Mouse (Mus musculus) B cell, adult 2 months (primary cell): Measurements from ENCODE around the gene Itsn1.

ENCODE experiments used
- DNase-seq, 2 experiments: peaks; one replicate each; pipeline ENCODE4 v3.0.0; 2022

Itsn1 gene

DNA sequence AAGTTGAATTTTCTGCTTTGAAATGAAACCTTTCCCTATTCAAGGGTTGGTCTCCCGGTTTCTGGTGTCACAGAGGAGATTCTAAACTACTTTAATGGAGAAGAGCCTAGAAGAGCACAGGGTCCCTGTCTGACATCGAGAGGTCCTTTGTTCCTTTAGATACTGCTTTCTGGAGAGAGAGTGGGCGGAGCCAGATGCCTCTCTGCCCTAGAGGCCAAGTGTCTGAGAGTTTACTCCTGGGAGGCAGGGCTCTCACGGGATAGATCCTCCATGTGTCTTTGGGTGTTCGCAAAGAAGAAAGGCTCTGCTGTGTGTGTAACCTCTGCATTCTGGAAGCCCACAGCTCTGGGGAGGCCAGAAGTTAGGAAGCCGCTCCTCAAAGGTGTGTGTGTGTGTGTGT lies 190.0 kb downstream of the Itsn1 start:
- DNase-seq: no peak

DNA sequence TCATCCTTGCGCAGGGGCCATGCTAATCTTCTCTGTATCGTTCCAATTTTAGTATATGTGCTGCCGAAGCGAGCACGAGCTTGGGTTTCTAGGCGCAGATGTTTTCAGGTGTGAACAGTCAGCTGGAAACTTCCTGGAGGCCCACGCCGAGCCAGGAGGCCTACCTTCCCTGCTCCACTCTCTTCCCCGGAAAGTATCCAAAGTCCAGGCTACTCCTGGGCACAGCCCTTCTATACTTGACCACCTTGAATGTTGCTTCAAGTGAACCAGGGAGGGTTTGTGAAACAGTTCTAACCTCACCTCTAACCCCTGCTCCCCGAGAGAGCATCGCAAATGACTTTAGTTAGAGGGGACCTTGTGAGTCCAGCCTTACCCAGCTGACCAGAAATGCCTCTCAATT lies 192.3 kb downstream of the Itsn1 start:
- DNase-seq: no peak

DNA sequence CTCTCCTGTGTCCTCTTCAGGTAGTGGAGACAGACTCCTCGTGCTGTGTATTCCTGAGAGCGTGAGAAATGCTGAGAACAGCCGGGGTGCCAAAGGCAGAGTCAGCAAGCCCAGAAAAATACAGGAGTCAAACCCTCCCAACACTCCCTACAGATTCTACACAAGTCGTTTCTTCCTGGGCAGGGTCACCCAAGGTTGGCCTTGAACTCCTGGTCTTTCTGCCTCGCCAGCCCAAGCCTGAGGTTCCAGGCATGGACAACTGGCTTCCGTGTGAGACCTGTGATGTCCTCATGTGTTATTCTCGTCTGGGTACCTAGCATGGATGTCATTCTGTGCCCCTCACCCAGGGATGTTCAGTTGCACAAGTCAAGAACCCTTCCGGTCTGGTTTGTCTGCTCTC lies 193.9 kb downstream of the Itsn1 start:
- no peak for DNase-seq

DNA sequence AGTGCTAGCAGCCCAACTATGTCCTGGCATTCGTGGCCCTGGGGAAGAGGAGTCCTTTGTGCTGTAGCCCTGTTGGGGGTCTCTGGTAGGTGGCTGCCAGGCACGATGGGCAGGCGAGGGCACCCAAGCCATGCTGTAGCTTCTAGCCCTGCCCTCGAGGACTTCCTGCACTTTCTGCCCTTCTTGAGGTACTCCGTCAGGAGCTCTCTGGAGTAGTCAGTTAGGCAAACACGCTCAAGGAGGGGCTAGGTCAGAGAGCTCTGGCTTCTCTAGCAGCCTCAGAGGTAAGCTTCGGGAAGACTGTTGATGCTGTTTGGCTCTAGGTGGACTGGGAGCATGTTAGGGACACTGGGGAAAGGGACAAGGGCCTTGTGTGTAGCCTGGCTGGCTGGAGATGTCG lies 195.3 kb downstream of the Itsn1 start:
- DNase-seq: no peak

DNA sequence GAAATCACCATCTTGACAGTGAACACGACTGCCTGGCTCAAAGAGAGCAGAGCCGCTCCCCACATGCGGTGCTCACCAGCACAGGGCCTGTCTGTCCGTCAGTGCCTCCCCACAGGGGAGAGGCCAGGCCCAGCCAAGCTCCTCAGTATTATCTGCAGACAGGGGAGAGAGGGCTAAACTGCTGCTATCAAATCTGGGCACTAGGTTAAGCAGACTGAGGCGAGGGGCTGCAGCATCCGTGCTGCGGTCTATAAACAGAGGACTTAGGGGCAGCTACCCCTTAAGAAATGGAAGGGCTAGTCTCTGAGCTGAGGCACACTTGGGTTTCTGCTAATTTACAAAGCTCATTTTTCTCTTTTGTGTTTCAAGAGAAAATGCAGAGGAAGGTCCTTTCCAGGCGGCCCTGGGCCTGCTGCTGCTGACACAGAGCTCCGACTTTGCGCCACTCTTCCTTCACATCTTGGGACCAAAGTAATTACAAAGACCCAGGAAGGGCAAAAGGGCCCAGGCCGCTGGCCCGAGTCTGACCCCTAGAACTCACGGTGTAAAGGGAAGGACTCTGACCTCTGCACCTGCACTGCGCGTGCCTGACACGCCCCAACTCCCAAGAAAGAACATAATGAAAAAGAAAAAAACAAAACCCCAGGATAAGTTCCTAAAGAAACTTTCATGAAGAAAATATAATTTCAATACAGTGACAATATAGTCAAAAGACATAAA lies 199.0 kb downstream of the Itsn1 start:
- no peak for DNase-seq

DNA sequence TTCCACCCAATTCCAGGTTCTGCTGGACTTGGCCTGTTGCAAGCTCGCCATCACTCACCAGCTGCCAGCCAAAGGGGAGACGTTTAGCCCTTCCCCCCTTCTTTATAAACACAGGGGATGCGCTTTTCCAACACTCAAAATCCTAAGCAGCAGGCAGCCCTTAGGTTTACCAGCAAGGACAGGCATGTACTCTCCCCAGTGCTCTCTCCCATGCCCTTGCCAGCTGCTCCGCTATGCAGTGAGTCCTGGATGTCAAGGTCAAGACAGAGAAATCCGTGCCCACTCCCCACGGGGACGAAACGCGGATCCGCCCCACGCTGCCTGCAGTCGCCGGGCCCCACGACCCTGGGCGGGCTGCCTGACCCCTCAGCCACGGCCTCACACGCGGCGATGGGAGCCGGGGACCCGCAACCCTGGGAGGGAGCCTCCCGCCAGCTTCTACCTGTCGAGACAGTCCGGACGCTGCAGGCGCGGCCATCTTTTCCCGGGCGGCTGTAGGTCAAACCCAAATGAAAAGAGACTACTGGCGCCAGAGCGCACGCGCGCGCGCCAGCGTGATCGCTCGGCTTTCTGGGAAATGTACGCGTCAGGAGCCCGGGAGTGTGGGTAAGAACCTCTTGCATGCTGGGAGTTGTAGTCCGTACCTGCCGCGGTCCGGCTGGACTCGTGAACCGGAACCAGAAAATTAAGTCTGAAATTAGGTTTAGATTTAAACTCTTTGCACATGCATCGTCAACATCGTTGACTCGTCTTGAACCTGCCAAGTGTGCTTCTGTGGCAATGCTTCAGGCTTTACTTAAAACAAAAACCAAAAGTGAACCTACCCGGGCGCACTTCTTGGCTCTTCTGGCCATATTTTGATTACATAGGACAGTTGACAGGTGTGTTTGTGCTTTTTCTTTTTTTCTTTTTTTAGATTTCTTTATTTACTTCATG lies 202.3 kb downstream of the Itsn1 start:
- DNase-seq: peak; percentile 89 to 92

DNA sequence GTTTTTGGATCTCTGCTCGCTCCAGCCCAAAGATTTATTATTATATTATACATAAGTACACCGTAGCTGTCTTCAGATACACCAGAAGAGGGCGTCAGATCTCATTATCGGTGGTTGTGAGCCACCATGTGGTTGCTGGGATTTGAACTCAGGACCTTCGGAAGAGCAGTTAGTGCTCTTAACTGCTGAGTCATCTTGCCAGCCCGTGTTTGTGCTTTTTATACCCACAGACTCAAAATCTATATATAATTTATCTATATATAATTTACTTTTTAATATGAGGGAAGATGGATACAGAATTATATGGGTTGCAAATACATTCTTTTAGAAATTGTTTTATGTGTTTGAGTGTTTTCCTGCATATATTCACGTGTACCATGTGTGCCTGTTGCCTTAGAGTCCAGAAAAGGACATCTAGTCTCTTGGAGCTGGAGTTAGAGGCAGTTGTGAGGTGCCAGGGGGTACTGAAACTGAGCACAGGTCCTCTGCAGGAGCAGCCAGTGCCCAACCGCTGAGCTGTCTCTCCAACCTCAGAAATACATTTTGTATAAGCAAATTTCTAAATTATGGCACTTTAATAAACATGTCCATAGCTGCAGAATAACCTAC lies 203.1 kb downstream of the Itsn1 start:
- peak in 1 of 2 experiments; percentile 9 for DNase-seq

DNA sequence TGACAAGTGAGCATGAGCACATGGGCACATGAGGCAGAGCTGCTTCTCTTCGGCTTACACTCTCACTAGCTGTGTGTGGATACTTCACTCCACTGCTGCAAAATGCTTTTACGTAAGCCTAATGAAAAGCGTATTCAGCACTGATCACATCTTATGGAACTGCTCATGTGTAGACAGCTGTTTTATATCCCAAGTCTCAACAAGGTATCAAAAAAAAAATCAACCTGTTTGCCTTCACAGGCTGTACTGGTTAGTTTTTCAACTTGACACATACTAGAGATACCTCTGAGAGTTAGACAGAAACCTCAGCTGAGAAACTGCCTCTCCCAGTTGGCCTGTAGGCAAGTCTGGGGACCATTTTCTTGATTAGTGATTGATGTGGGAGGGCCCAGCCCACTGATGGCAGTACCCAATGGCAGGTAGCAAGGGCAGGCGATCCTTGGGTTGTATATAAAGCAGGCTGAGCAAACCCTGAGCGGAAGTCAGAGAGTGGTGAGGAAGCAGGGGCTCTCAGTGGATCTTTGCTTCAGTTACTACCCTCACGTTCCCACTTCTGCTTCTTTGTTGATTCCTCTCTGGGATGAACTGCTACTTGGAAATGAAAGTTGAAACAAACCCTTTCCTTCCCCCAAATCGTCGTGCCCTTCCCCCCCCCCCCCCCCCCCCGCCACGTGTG lies 203.9 kb downstream of the Itsn1 start:
- DNase-seq: peak; percentile 52 to 53

DNA sequence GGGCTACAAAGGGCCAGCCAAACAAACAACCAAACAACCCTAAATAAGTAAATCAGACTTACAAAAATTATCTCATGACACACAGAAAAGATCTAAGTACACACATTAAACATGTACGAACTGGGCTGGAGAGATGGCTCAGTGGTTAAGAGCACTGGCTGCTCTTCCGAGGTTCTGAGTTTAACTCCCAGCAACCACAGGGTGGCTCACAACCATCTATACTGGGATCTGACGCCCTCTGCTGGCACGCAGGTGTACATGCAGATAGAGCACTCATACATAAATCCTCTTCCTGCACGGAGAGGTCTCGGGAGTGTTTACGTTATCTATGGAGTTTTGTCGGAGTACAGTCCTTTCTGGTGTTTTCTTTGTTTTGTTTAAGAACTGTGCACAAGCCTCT lies 206.0 kb downstream of the Itsn1 start:
- peak; percentile 72 to 74 for DNase-seq

DNA sequence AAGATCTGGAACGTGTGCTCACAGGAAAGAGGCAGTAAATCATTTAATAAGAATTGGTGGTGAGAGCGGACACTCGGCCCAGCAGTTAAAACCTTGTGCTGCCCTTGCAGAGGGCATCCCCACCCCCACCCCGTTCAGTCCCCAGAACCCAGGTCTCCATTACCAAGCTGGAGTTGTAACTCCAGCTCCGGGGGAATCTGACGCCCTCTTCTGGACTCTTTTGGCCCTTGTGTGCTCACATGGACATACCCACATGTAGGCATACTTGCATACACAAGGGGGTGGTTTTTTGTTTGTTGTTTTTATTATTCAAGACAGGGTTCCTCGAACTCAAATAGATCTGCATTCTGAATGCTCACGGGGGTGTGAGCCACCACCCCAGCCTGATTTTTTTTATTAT lies 206.6 kb downstream of the Itsn1 start:
- DNase-seq: no peak

DNA sequence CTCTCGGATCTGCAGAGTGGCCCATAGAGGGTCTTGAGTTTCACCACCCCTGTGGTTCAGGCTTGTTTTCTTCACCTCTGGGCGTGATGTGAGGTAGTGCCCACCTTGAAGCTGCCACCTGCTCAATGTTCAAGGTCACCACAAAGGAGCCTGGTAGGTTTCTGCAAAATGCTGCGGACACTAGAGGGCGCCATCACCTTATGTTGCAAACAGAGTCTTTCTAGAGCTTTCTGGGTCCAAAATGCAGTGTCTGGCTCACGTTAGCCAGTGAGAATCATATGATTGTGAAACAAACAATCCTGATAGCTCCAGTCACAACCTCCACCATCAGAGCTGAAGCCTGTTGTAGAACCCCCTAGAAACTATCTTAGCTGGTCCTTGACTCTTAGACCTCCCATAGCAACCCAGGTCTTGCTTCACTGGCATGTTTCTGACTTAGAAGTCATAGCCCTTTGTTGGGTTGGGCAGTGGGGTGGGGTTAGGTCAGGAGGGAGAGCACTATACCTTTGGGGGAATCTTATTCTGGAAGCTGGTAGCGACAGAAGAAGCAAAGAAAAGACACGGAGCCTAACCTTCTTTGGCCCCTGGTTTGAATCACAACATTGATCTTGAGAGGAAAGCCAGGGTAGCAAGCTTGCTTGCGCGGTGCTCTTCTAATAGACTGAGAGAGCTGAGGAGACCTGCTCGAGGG lies 207.4 kb downstream of the Itsn1 start:
- DNase-seq: peak; percentile 89

DNA sequence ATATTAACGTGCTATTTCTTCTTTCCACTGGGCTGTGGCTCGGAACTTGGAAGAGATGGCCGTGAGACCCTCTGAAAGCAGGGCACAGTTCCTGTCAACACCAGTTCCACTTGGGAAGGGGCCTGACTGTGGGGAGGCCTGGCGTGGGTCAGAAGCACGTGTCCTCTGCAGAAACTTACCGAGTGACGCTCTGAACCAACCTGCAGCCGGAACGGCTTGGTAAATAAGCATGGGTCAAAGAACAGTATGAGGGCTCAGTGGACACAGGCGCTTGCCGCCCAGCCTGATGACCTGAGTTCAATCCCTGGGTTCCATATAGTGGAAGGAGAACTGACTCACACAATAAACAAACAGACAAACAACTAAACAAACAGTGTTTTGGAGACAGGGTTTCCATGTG lies 208.2 kb downstream of the Itsn1 start:
- DNase-seq: no peak

DNA sequence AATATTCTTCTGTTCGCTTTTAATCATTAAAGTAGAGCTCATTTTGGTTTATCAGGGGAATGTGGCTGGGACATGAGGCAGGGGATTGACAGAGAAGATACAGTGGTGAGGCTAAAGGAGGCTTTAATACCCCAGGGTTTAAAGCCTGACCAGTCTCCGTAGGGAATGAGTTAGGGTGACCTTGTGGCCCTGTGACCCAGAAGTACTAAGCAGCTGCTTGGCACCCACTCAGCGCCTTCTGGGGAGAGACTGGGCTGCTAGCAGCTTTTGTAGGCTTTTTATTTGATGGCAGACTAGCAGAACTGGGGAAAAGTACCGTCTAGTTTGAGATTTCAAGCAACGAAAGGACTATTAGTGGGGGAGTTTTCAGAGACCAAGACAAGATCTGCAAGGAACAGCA lies 209.1 kb downstream of the Itsn1 start:
- DNase-seq: no peak

DNA sequence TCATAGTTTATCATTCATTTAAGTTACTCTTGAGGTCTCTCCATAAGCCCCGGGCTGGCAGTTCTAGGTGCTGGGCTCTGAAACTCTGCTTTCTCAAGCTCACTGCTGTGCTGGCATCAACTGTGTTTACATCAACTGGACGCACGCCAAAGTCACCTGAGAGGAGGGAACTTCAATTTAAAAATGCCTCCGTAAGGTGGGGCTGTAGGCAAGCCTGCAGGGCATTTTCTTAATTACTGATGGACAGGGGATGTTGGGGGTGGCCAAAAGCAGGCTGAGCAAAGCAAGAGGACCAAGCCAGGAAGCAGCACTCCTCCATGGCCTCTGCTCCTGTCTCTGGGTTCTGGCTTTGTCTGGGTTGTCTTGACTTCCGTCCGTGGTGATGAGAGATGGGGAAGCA lies 211.6 kb downstream of the Itsn1 start:
- DNase-seq: no peak

DNA sequence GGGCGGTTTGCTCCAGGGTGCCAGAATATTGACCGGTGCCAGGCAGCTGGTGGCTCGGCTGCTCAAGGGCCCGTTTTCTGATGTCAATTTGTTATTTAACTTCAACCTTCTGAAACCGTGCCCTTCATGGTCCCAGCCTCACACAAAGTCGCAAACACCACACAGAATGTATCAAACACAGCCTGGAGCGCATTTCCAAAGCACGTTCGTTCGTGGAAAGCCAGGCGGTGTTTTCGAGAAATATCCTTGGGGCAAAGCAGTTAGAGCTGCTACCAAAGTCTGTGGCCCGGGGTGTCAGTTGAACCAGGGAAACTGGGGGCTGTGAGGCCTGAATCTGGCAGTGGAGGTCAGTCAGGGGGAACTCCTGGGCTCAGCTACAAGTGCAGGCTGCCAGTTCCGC lies 213.1 kb downstream of the Itsn1 start:
- no peak for DNase-seq

DNA sequence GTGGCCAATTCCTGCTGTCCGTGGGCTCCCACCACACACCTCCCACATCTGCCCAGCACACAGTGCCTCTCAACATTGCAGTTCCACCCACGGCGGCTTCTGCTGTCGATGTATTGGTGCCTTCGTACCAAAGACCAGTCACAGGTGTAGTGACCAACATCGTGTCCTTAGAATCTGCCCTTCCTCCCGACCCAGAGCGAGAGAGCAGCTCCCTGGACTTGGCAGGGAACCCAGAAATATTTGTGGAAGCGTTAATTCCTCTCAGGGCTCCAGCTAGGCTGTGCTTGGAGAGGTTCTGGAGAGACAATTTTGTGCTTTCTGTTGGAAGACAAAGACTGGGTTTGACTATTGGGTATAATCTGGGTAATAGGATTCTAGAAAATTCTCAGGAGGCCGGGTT lies 217.2 kb downstream of the Itsn1 start:
- no peak for DNase-seq

DNA sequence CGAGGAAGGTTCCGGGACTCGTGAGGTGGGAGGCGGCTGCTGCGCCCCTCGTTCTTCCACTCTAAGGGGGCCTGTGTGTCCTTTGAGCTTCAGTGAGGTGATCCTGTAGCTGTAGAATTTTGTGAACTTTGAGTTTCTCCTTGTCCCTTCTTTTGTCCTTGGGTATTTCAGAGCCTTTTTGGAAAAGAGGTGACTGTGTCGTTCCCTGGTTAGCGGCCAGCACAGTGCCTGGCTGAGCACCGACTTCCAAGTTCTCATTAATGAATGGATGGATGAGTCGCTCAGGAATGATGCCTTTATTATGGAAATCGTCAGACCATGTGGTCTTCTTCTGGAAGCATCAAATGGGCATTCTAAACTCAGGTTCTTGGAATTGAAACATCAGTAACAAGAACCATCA lies 218.0 kb downstream of the Itsn1 start:
- no peak for DNase-seq

DNA sequence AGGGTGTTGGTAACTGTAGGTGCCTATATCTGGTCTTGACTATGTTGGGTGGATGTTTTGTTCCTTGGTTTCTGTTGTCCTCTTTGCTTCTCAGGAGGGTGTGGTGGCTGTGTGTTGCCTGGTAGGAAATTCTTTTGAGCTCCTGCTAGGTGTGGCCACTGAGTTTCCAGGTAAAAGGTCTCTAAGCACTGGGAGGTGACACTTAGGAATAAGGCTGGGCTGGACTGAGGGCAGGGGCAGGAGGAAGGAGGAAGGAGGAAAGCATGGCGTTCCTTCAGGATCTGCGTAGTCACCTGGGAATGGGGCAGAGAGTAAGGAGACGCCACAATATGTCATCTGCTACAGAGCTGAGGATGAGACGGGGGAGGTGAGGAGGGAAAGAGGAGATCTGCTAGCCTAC lies 224.9 kb downstream of the Itsn1 start:
- DNase-seq: no peak

DNA sequence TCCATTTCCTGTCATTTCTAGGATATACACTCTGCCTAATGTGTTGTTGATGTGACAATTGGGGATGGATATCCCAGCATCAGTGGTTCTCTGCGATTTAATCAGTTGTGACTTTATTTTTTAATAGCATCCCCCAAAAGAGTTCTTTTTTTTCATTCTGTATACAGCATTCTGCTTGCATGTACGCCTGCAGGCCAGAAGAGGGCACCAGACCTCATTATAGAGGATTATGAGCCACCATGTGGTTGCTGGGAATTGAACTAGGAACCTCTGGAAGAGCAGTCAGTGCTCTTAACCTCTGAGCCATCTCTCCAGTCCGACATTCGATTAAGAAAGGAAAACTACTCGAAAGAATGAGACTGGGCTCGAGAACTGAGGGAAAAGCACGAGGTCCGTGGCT lies 225.7 kb downstream of the Itsn1 start:
- no peak for DNase-seq

DNA sequence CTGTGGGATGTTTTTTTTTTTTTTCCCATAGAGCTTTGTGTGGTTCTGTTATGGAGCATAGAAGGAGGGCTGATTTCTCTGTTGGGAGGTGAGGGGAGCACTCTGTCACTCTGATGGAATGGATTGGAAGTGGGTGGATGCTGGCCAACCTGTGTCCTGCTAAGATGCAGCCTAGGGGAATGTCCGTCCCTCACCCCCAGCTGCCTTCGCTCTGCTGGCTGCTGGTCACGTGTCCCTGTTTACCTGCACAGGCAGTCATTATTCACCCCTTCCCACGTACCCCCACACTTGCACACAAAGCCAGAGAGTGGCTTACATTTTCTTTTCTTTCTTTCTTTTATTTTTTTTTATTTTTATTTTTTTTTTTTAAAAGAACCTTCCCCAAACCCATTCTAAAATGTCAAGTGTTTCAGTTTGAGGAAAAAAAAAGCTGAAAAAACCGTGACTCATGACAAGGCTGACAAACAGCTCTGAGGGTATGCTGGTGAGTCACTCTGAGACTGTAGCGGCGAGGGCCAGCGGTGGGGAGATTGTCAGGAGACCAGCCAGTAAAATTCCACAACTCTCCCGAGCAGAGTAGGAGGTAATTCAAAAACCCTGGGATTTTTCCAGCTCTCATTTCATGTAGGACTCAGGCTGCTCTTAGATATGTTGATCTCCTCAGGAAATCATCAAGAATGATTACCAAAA lies 233.3 kb downstream of the Itsn1 start:
- DNase-seq: no peak

DNA sequence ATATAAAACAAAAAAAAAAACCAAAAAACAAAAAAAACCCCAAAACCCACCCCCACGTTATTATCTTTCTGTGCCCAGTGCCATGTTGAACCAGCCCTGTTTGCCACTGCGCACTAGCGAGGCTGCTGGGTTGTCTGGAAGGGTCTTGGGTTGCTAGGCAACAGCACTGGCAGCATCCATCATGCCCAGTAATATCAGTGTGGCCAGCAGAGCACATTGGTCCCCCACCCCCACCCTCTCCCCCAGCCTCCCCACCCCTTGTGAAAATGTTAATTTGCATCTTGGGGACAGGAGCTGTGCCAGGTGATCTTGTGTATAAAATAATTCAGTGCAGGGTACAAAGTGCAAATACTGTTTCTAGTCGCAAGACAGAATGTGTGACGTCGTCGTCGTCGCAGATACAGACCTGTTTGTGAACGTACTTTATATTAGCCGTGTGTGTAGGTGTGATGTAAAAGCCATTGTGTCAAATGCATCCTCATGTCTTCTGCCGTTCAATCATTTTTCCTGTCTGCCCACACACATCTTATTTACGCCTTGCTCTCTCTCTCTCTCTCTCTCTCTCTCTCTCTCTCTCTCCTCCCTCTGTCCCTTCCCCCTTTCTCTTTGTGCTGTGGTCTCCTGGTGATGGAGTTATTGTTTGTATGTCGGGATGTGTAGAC lies 233.9 kb downstream of the Itsn1 start:
- no peak for DNase-seq

DNA sequence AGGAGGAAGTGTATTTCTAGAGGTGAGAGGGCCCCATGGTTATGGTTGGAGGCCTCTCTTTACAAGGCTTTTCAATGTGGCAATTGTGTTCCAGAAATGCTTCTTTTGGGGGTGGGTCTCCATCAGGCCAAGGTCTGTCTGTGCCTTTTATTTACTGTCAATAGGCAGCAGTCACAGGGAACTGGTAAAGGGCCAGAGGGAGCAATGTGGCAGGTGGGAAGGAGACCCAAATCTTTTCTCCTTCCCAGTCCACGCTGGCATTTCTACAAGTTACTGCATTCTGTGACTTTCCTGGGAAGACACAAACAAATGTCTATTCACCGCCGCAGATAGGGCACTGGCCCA lies 234.4 kb downstream of the Itsn1 start:
- no peak for DNase-seq
